Mouse (Mus musculus) spleen, postnatal 14 days (tissue): ENCODE results near the gene Prkca.
"Not testable (repeated sequence)": the region's sequence is repeated elsewhere in the genome, so short reads cannot be mapped to it uniquely, and the experiment has no call there.

Source experiments
- DNase-seq, 2 experiments: peaks; one replicate each; pipeline ENCODE4 v3.0.0; 2021 to 2022; ENCODE audit warnings: low spot score in 2 of 2

The Prkca gene

GRCm38 (mm10) chr11:108118221-108118620, 225.5 kb downstream of the Prkca start:
- DNase-seq: no peak

- DNase-seq: no peak
Measured at GRCm38 (mm10) chr11:108117360-108118050, 226.2 kb downstream of the Prkca start.

- no peak for DNase-seq
Measured at GRCm38 (mm10) chr11:108114091-108114490, 229.6 kb downstream of the Prkca start.

- no peak for DNase-seq
Measured at GRCm38 (mm10) chr11:108112437-108112836, 231.3 kb downstream of the Prkca start.

- DNase-seq: no peak
Measured at GRCm38 (mm10) chr11:108104085-108104484, 239.6 kb downstream of the Prkca start.

- no peak for DNase-seq
Measured at GRCm38 (mm10) chr11:108101280-108101950, 242.3 kb downstream of the Prkca start.

GRCm38 (mm10) chr11:108098306-108098705, 245.4 kb downstream of the Prkca start:
- DNase-seq: no peak

- DNase-seq: no peak
Measured at GRCm38 (mm10) chr11:108094796-108095195, 248.9 kb downstream of the Prkca start.

- no peak for DNase-seq
Measured at GRCm38 (mm10) chr11:108093248-108093647, 250.5 kb downstream of the Prkca start.

- DNase-seq: no peak
Measured at GRCm38 (mm10) chr11:108091238-108091637, 252.5 kb downstream of the Prkca start.

- DNase-seq: no peak
Measured at GRCm38 (mm10) chr11:108090706-108091105, 253.0 kb downstream of the Prkca start.

- no peak for DNase-seq
Measured at GRCm38 (mm10) chr11:108088063-108088462, 255.7 kb downstream of the Prkca start.

- DNase-seq: not testable (repeated sequence)
Measured at GRCm38 (mm10) chr11:108087105-108087700, 256.5 kb downstream of the Prkca start.

GRCm38 (mm10) chr11:108082673-108083072, 261.1 kb downstream of the Prkca start:
- no peak for DNase-seq

- no peak for DNase-seq
Measured at GRCm38 (mm10) chr11:108079946-108080650, 263.6 kb downstream of the Prkca start.

GRCm38 (mm10) chr11:108079454-108079853, 264.3 kb downstream of the Prkca start:
- DNase-seq: no peak

GRCm38 (mm10) chr11:108077514-108077913, 266.2 kb downstream of the Prkca start:
- DNase-seq: no peak

- no peak for DNase-seq
Measured at GRCm38 (mm10) chr11:108072606-108073243, 271.0 kb downstream of the Prkca start.

GRCm38 (mm10) chr11:108071230-108071629, 272.5 kb downstream of the Prkca start:
- no peak for DNase-seq

- no peak for DNase-seq
Measured at GRCm38 (mm10) chr11:108070038-108070437, 273.7 kb downstream of the Prkca start.

GRCm38 (mm10) chr11:108068430-108068829, 275.3 kb downstream of the Prkca start:
- no peak for DNase-seq

- no peak for DNase-seq
Measured at GRCm38 (mm10) chr11:108067161-108067560, 276.6 kb downstream of the Prkca start.
